Comparison of ENCODE assay signal across 8 mouse cellular contexts in the genomic region with DNA sequence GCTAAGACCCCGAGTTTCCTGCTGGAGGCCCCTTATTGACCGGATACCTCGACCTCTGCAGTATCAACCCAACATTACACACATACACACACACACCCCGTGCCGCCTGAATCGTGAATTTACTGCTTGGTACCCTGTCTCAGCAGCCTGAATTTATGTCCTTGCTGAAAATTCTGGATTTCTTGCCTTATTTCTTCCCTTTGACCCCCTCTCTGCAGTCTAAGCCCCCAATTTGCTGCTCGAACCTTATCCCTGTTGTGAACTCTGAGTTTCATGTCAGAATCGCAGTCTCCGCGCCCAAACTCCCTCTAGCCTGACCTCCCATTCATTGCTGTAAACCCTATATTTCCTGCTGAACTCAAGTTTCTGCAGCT. TPM values are rescaled to one million over a fixed set of nuclear protein-coding genes. Genes with fewer than 3 reads are reported as not detected.
DNase-seq lines count a peak whose midpoint lies in the region; ATAC-seq and TF ChIP-seq lines count a peak whose summit lies in the region.

No protein-coding gene starts in this region.

- peak overlapping the region; percentile 64 for H3K27ac ChIP-seq in cerebellum, adult 2 months (ENCODE audit: insufficient read depth, low read length)
- H3K27ac ChIP-seq in neural tube, embryonic 11.5 days (ENCODE audit: low read depth, low read length) = peak overlapping the region; percentile 87
- H3K27ac ChIP-seq in limb, embryonic 14.5 days (replicated peaks; ENCODE audit: low read depth, low read length) = peak overlapping the region; percentile 92
- peak overlapping the region; percentile 92 for H3K27ac ChIP-seq in stomach, embryonic 16.5 days (ENCODE audit: low read length)

- peak overlapping the region; percentile 87 for H3K4me3 ChIP-seq in cerebellum, adult 2 months (replicated peaks; ENCODE audit: insufficient read depth, low read depth, low read length)
- peak overlapping the region; percentile 84 for H3K4me3 ChIP-seq in neural tube, embryonic 11.5 days (ENCODE audit: low read depth, low read length)
- H3K4me3 ChIP-seq in limb, embryonic 14.5 days (replicated peaks; ENCODE audit: low read length) = peak overlapping the region; percentile 91
- H3K4me3 ChIP-seq in stomach, embryonic 16.5 days (replicated peaks; ENCODE audit: low read length) = peak overlapping the region; percentile 86

- TF ChIP-seq POLR2A in cerebellum, adult 2 months (IDR thresholded peaks at IDR 0.05; ENCODE audit: borderline replicate concordance, insufficient read depth, low read length) = no peak
- TF ChIP-seq POLR2A in limb, embryonic 14.5 days (IDR thresholded peaks at IDR 0.05; ENCODE audit: borderline replicate concordance, extremely low read depth, insufficient read depth, insufficient read length) = no peak

- H3K9ac ChIP-seq in neural tube, embryonic 11.5 days (ENCODE audit: low read length) = peak overlapping the region; percentile 94
- peak overlapping the region; percentile 91 for H3K9ac ChIP-seq in limb, embryonic 14.5 days (ENCODE audit: low read depth, low read length, severe bottlenecking)
- peak overlapping the region; percentile 96 for H3K9ac ChIP-seq in stomach, embryonic 16.5 days (ENCODE audit: low read length)

- TF ChIP-seq CTCF in cerebellum, adult 2 months (IDR thresholded peaks at IDR 0.05; ENCODE audit: borderline replicate concordance, insufficient read depth, low read depth, low read length) = no peak

- peaks cover 2% of the 10 kb centered on the region; the same call in 1 of the 2 replicates for H3K36me3 ChIP-seq in neural tube, embryonic 11.5 days (ENCODE audit: control insufficient read depth, insufficient read depth, low read length)
- peaks cover 31% of the 10 kb centered on the region for H3K36me3 ChIP-seq in limb, embryonic 14.5 days (ENCODE audit: control insufficient read depth, insufficient read depth, low read length)
- peaks cover 16% of the 10 kb centered on the region for H3K36me3 ChIP-seq in stomach, embryonic 16.5 days (ENCODE audit: control insufficient read depth, insufficient read depth, low read length)

- peak overlapping the region; percentile 95 for H3K4me2 ChIP-seq in neural tube, embryonic 11.5 days (ENCODE audit: low read depth)
- peak overlapping the region; percentile 93 for H3K4me2 ChIP-seq in limb, embryonic 14.5 days (replicated peaks; ENCODE audit: low read depth, low read length, severe bottlenecking)
- H3K4me2 ChIP-seq in stomach, embryonic 16.5 days (ENCODE audit: low read depth, low read length) = peak overlapping the region; percentile 79

- 1% methylated on average over 10 of the region's 10 CpGs for WGBS in cerebellum, adult 2 months
- WGBS in neural tube, embryonic 11.5 days = 15% methylated on average over 10 of the region's 10 CpGs
- 4% methylated on average over 10 of the region's 10 CpGs for WGBS in limb, embryonic 14.5 days
- 3% methylated on average over 10 of the region's 10 CpGs for WGBS in stomach, embryonic 16.5 days

- peak; percentile 13; the same call in 1 of the 2 replicates for ATAC-seq in neural tube, embryonic 11.5 days (ENCODE audit: insufficient read depth, low FRiP score, low TSS enrichment)
- no peak for ATAC-seq in limb, embryonic 14.5 days (ENCODE audit: low FRiP score, low read depth)
- no peak for ATAC-seq in stomach, embryonic 16.5 days (ENCODE audit: insufficient read depth, low FRiP score)

- no peaks in the 10 kb centered on the region for H3K9me3 ChIP-seq in neural tube, embryonic 11.5 days (ENCODE audit: control insufficient read depth, low read length)
- no peaks in the 10 kb centered on the region for H3K9me3 ChIP-seq in limb, embryonic 14.5 days (ENCODE audit: control insufficient read depth, low read length)
- no peaks in the 10 kb centered on the region for H3K9me3 ChIP-seq in stomach, embryonic 16.5 days (replicated peaks; ENCODE audit: control insufficient read depth, low read length)

- DNase-seq in cerebellum, adult 2 months = no peak
- DNase-seq in cerebellum, postnatal 14 days = no peak
- DNase-seq in neural tube, embryonic 11.5 days (ENCODE audit: low spot score) = peak; percentile 33
- no peak for DNase-seq in neural tube, embryonic 10.5 days (ENCODE audit: extremely low spot score, low spot score)
- no peak for DNase-seq in limb, embryonic 14.5 days (ENCODE audit: low spot score)
- no peak for DNase-seq in adrenal gland, postnatal 4 days (ENCODE audit: low spot score in 2 of 2)
- DNase-seq in thymus, postnatal 4 days = no peak

- peaks cover 6% of the 10 kb centered on the region for H3K4me1 ChIP-seq in cerebellum, adult 2 months (ENCODE audit: control insufficient read depth, insufficient read depth, low read length)
- H3K4me1 ChIP-seq in neural tube, embryonic 11.5 days (ENCODE audit: control insufficient read depth, insufficient read depth, low read length) = peaks cover 18% of the 10 kb centered on the region
- H3K4me1 ChIP-seq in limb, embryonic 14.5 days (ENCODE audit: control insufficient read depth, insufficient read depth, low read length) = peaks cover 29% of the 10 kb centered on the region
- peaks cover 25% of the 10 kb centered on the region for H3K4me1 ChIP-seq in stomach, embryonic 16.5 days (ENCODE audit: control insufficient read depth, insufficient read depth, low read length)

- H3K27me3 ChIP-seq in cerebellum, adult 2 months (ENCODE audit: control insufficient read depth, insufficient read depth, low read length) = no peaks in the 10 kb centered on the region
- H3K27me3 ChIP-seq in neural tube, embryonic 11.5 days (ENCODE audit: control insufficient read depth, insufficient read depth, low read length) = no peaks in the 10 kb centered on the region
- no peaks in the 10 kb centered on the region for H3K27me3 ChIP-seq in limb, embryonic 14.5 days (ENCODE audit: control insufficient read depth, insufficient read depth, low read length)
- H3K27me3 ChIP-seq in stomach, embryonic 16.5 days (ENCODE audit: control insufficient read depth, insufficient read depth, low read length) = no peaks in the 10 kb centered on the region

RNA-seq across cellular contexts. Expression of gene Mum1, which starts 0.9 kb away (rescaled TPM):
- polyA plus RNA-seq in cerebellum, adult 2 months (2012; rRNA removed) = 41.1 and 42.5 TPM in 2 replicates
- polyA plus RNA-seq in neural tube, embryonic 11.5 days (2014; fragmentation: Nextera tagmentation; extraction: Ambion mirVana) = 59.6 and 61.8 TPM in 2 replicates
- 91.5 and 93.4 TPM in 2 replicates for polyA plus RNA-seq in limb, embryonic 14.5 days (2012; rRNA removed)
- 50.1 and 57.3 TPM in 2 replicates for polyA plus RNA-seq in limb, embryonic 14.5 days (2014; fragmentation: Nextera tagmentation; extraction: Ambion mirVana)
- polyA plus RNA-seq in stomach, embryonic 16.5 days (2015; fragmentation: Nextera tagmentation; extraction: Ambion mirVana) = 50.8 and 51.6 TPM in 2 replicates
- total RNA-seq in adrenal gland, postnatal 4 days (2021) = 10 to 100 TPM; 48.9 to 50.4 TPM

RNA-seq across cellular contexts. Expression of gene Ndufs7, which starts 21.8 kb away (rescaled TPM):
- polyA plus RNA-seq in cerebellum, adult 2 months (2012; rRNA removed) = 668 and 680 TPM in 2 replicates
- 247 and 261 TPM in 2 replicates for polyA plus RNA-seq in neural tube, embryonic 11.5 days (2014; fragmentation: Nextera tagmentation; extraction: Ambion mirVana)
- polyA plus RNA-seq in limb, embryonic 14.5 days (2012; rRNA removed) = 338 and 449 TPM in 2 replicates
- 349 and 366 TPM in 2 replicates for polyA plus RNA-seq in limb, embryonic 14.5 days (2014; fragmentation: Nextera tagmentation; extraction: Ambion mirVana)
- 340 and 344 TPM in 2 replicates for polyA plus RNA-seq in stomach, embryonic 16.5 days (2015; fragmentation: Nextera tagmentation; extraction: Ambion mirVana)
- 100 to 1,000 TPM; 208 to 225 TPM for total RNA-seq in adrenal gland, postnatal 4 days (2021)

RNA-seq across cellular contexts. Expression of gene Gamt, which starts 33.7 kb away (rescaled TPM):
- 52.9 and 54.5 TPM in 2 replicates for polyA plus RNA-seq in cerebellum, adult 2 months (2012; rRNA removed)
- polyA plus RNA-seq in neural tube, embryonic 11.5 days (2014; fragmentation: Nextera tagmentation; extraction: Ambion mirVana) = 35.1 and 37.7 TPM in 2 replicates
- 74.1 and 80.5 TPM in 2 replicates for polyA plus RNA-seq in limb, embryonic 14.5 days (2012; rRNA removed)
- 75.7 and 90.8 TPM in 2 replicates for polyA plus RNA-seq in limb, embryonic 14.5 days (2014; fragmentation: Nextera tagmentation; extraction: Ambion mirVana)
- polyA plus RNA-seq in stomach, embryonic 16.5 days (2015; fragmentation: Nextera tagmentation; extraction: Ambion mirVana) = 92.0 and 115 TPM in 2 replicates
- 100 to 1,000 TPM; 181 to 214 TPM for total RNA-seq in adrenal gland, postnatal 4 days (2021)

RNA-seq across cellular contexts. Expression of gene Dazap1, which starts 34.1 kb away (rescaled TPM):
- 90.2 and 92.7 TPM in 2 replicates for polyA plus RNA-seq in cerebellum, adult 2 months (2012; rRNA removed)
- polyA plus RNA-seq in neural tube, embryonic 11.5 days (2014; fragmentation: Nextera tagmentation; extraction: Ambion mirVana) = 49.8 and 51.9 TPM in 2 replicates
- polyA plus RNA-seq in limb, embryonic 14.5 days (2012; rRNA removed) = 243 and 272 TPM in 2 replicates
- polyA plus RNA-seq in limb, embryonic 14.5 days (2014; fragmentation: Nextera tagmentation; extraction: Ambion mirVana) = 46.1 and 50.7 TPM in 2 replicates
- 35.8 and 43.9 TPM in 2 replicates for polyA plus RNA-seq in stomach, embryonic 16.5 days (2015; fragmentation: Nextera tagmentation; extraction: Ambion mirVana)
- total RNA-seq in adrenal gland, postnatal 4 days (2021) = 100 to 1,000 TPM; 180 to 181 TPM

RNA-seq across cellular contexts. Expression of gene Efna2, which starts 47.9 kb away (rescaled TPM):
- polyA plus RNA-seq in cerebellum, adult 2 months (2012; rRNA removed) = 10.2 and 10.7 TPM in 2 replicates
- polyA plus RNA-seq in neural tube, embryonic 11.5 days (2014; fragmentation: Nextera tagmentation; extraction: Ambion mirVana) = 36.2 and 38.9 TPM in 2 replicates
- 41.7 and 67.7 TPM in 2 replicates for polyA plus RNA-seq in limb, embryonic 14.5 days (2012; rRNA removed)
- 31.5 and 38.6 TPM in 2 replicates for polyA plus RNA-seq in limb, embryonic 14.5 days (2014; fragmentation: Nextera tagmentation; extraction: Ambion mirVana)
- 9.3 and 10.5 TPM in 2 replicates for polyA plus RNA-seq in stomach, embryonic 16.5 days (2015; fragmentation: Nextera tagmentation; extraction: Ambion mirVana)
- total RNA-seq in adrenal gland, postnatal 4 days (2021) = 1 to 10 TPM; 6.5 to 7.5 TPM
